Comparison of ENCODE assay signal across 26 mouse cellular contexts in genomic region chr4:123448015-123448414, GRCm38 (mm10).
A peak's percentile ranks its signal among the peaks of the same experiment; 100 is the strongest.
DNase-seq lines count a peak whose midpoint lies in the region.
"Had no signal": no experiment of that assay in that cellular context is flagged by ENCODE, and none has a peak within 500 bp of the region (broad histone marks: within the 10 kb centered on the region; RNA-seq: fewer than 3 reads in every experiment).

No protein-coding gene starts in this region.

- H3K4me3 ChIP-seq in brown adipose tissue, adult 24 weeks (ENCODE audit: insufficient read depth, low read depth, low read length): no peak overlapping the region
- H3K4me3 ChIP-seq: embryonic facial prominence, embryonic 12.5 days; embryonic facial prominence, embryonic 15.5 days; erythroblast, embryonic 14.5 days; forebrain, embryonic 12.5 days; forebrain, embryonic 15.5 days; heart, embryonic 15.5 days; hindbrain, embryonic 10.5 days; hindbrain, embryonic 13.5 days had no signal

- H3K4me1 ChIP-seq in brown adipose tissue, adult 24 weeks (ENCODE audit: control insufficient read depth, insufficient read depth, insufficient read length, low read length): peaks cover 2% of the 10 kb centered on the region; the same call in 1 of the 2 replicates
- H3K4me1 ChIP-seq: embryonic facial prominence, embryonic 12.5 days; embryonic facial prominence, embryonic 15.5 days; forebrain, embryonic 12.5 days; forebrain, embryonic 15.5 days; hindbrain, embryonic 10.5 days; hindbrain, embryonic 13.5 days had no signal

- intact Hi-C loops in heart, postnatal 36 days (cut with DNase I): loop anchor here (5.0 kb wide), 2 partner anchors 36 to 56 kb away; no protein-coding TSS in a partner anchor
- intact Hi-C loops in heart, postnatal 10 days (cut with DNase I): no loop called here

- peak; percentile 70 for DNase-seq in heart, adult 11 months
- DNase-seq in heart, postnatal 4 days: no peak
- peak; percentile 47 for DNase-seq in heart, adult 8-10 months (ENCODE audit: low spot score)
- DNase-seq in heart, postnatal 36 days: no peak
- DNase-seq in heart, postnatal 10 days: peak; percentile 49 to 50
- no peak for DNase-seq in kidney, postnatal 36 days
- DNase-seq: adrenal gland, postnatal 10 days; adrenal gland, postnatal 36 days; B cell, adult 2 months; cerebellum, adult 11 months; cerebellum, adult 2 months; cerebellum, adult 9-11 months; cerebellum, postnatal 25 days; gastrocnemius, postnatal 14 days; kidney, adult 18-20 months; kidney, adult 9 months had no signal

- H3K27ac ChIP-seq in brown adipose tissue, adult 24 weeks (replicated peaks; ENCODE audit: low read depth, low read length): peak overlapping the region; percentile 70
- H3K27ac ChIP-seq: embryonic facial prominence, embryonic 12.5 days; embryonic facial prominence, embryonic 15.5 days; forebrain, embryonic 12.5 days; forebrain, embryonic 15.5 days; hindbrain, embryonic 10.5 days; hindbrain, embryonic 13.5 days; hindbrain, postnatal 0 days had no signal

Comparison
In these comparisons a context has a peak if more than half of its experiments do, and no peak if none do; other contexts are left out.
1. DNase-seq: peak in heart, adult 11 months (single experiment), heart, adult 8-10 months (single experiment) and heart, postnatal 10 days (2 of 2); none in heart, postnatal 4 days (single experiment), heart, postnatal 36 days (0 of 2) and kidney, postnatal 36 days (0 of 2).